13 mouse cellular contexts compared by ENCODE assay signal in the genomic region with DNA sequence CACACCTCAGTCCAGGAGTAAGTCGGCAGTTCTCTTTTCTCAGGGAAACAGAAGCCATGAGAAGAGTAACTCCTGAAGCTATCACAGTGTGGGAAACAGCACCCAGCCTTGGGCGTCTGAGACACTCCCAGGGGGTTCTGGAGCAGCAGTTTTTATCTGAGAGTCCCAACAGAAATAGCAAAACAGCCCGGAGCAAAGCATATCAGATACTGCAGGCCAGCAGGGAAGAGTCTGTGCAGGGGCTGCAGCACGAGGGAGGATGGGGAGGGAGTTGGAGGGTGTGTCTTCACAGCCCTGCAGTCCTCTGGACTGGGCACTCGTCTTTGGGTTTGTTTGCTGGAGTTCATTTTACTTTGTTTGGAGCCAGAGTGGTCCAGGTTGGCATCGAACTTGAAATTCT. TPM values are rescaled to one million over a fixed set of nuclear protein-coding genes. Genes with fewer than 3 reads are reported as not detected.
A peak's percentile ranks its signal among the peaks of the same experiment; 100 is the strongest.
DNase-seq lines count a peak whose midpoint lies in the region; ATAC-seq and TF ChIP-seq lines count a peak whose summit lies in the region.
"Had no signal": no experiment of that assay in that cellular context is flagged by ENCODE, and none has a peak within 500 bp of the region (broad histone marks: within the 10 kb centered on the region; RNA-seq: fewer than 3 reads in every experiment).

No protein-coding gene starts in this region.

- H3K4me3 ChIP-seq in heart, embryonic 16.5 days (ENCODE audit: low read length), result no peak overlapping the region
- H3K4me3 ChIP-seq in G1E (ENCODE audit: low read depth, low read length), result peak overlapping the region; percentile 56; the same call in 1 of the 2 replicates
- no peak overlapping the region for H3K4me3 ChIP-seq in liver, embryonic 13.5 days (replicated peaks)
- H3K4me3 ChIP-seq: forebrain, embryonic 10.5 days; limb, embryonic 13.5 days had no signal

- H3K4me2 ChIP-seq in heart, embryonic 16.5 days (ENCODE audit: low read depth, low read length), result no peak overlapping the region
- peak overlapping the region; percentile 50 for H3K4me2 ChIP-seq in liver, embryonic 13.5 days
- H3K4me2 ChIP-seq: limb, embryonic 13.5 days; midbrain, embryonic 11.5 days had no signal

- peak overlapping the region; percentile 57 for H3K9ac ChIP-seq in heart, embryonic 16.5 days (ENCODE audit: low read length)
- peak overlapping the region; percentile 42; the same call in 1 of the 2 replicates for H3K9ac ChIP-seq in liver, embryonic 13.5 days
- H3K9ac ChIP-seq: limb, embryonic 13.5 days had no signal

- peaks cover 87% of the 10 kb centered on the region for H3K4me1 ChIP-seq in heart, embryonic 16.5 days (ENCODE audit: control insufficient read depth, insufficient read depth, low read length)
- H3K4me1 ChIP-seq in G1E (ENCODE audit: insufficient read depth, low read depth, low read length), result peaks cover 74% of the 10 kb centered on the region
- peaks cover 90% of the 10 kb centered on the region for H3K4me1 ChIP-seq in liver, embryonic 13.5 days (replicated peaks)

- no peak for DNase-seq in heart, adult 9 months (ENCODE audit: low spot score in 2 of 2)
- DNase-seq in G1E (ENCODE audit: low spot score), result no peak
- DNase-seq in Patski (ENCODE audit: low read depth, low spot score), result no peak
- DNase-seq in liver, embryonic 13.5 days, result peak; percentile 67
- DNase-seq in natural killer cell, adult 2 months (ENCODE audit: low spot score in 2 of 2), result no peak
- DNase-seq in embryo, embryonic 10 days (ENCODE audit: low spot score), result no peak
- DNase-seq: lung, postnatal 10 days; right cerebral cortex, adult 18-20 months; thymus, postnatal 25 days had no signal

- H3K36me3 ChIP-seq in heart, embryonic 16.5 days (ENCODE audit: control insufficient read depth, insufficient read depth), result no peaks in the 10 kb centered on the region; the same call in 1 of the 2 replicates
- peaks cover 70% of the 10 kb centered on the region for H3K36me3 ChIP-seq in G1E (replicated peaks)
- H3K36me3 ChIP-seq in liver, embryonic 13.5 days, result peaks cover 12% of the 10 kb centered on the region; the same call in 1 of the 2 replicates

- in situ Hi-C loops in Patski (cut with MboI; ENCODE audit: low pct_unique_long_range_greater_than_20kb), result no loop called here

- H3K27me3 ChIP-seq in heart, embryonic 16.5 days (ENCODE audit: control insufficient read depth, insufficient read depth, low read length), result no peaks in the 10 kb centered on the region
- H3K27me3 ChIP-seq in G1E (ENCODE audit: insufficient read depth, low read length), result no peaks in the 10 kb centered on the region
- H3K27me3 ChIP-seq in Patski, result no peaks in the 10 kb centered on the region
- H3K27me3 ChIP-seq in liver, embryonic 13.5 days, result no peaks in the 10 kb centered on the region
- H3K27me3 ChIP-seq: limb, embryonic 13.5 days had no signal

- TF ChIP-seq CTCF in G1E (IDR thresholded peaks at IDR 0.05; ENCODE audit: low read depth, low read length) (no peak), Patski (IDR thresholded peaks at IDR 0.05) (no peak)

- ATAC-seq in heart, embryonic 16.5 days (replicated peaks; ENCODE audit: extremely low read depth, insufficient read depth, low FRiP score), result no peak
- ATAC-seq in G1E (ENCODE audit: extremely low read depth, insufficient number of reproducible peaks, low FRiP score, poor library complexity, severe bottlenecking) (peak; percentile 71), Patski (peak; percentile 4)
- ATAC-seq in liver, embryonic 13.5 days (ENCODE audit: low read depth), result peak; percentile 89

- POLR2A ChIA-PET in Patski (lab: Charles Lee), result interaction anchor here (1.2 kb wide), 1 partner anchor 11 kb away, joined by 3 read pairs; no protein-coding TSS in a partner anchor

- 35% methylated on average over 6 of the region's 6 CpGs for WGBS in heart, embryonic 16.5 days
- WGBS in liver, embryonic 13.5 days (ENCODE audit: insufficient replicate concordance), result 19% methylated on average over 6 of the region's 6 CpGs

- peak overlapping the region; percentile 86 for H3K27ac ChIP-seq in heart, embryonic 16.5 days (ENCODE audit: low read length)
- H3K27ac ChIP-seq in liver, embryonic 13.5 days, result peak overlapping the region; percentile 79
- H3K27ac ChIP-seq: limb, embryonic 13.5 days had no signal

- CTCF ChIA-PET in Patski (lab: Charles Lee), result interaction anchor here (1.8 kb wide), 1 partner anchor 47 kb away, joined by 4 read pairs; no protein-coding TSS in a partner anchor

- no peaks in the 10 kb centered on the region for H3K9me3 ChIP-seq in heart, embryonic 16.5 days (replicated peaks; ENCODE audit: control insufficient read depth, low read length)
- no peaks in the 10 kb centered on the region for H3K9me3 ChIP-seq in G1E (replicated peaks)
- H3K9me3 ChIP-seq in liver, embryonic 13.5 days (replicated peaks), result no peaks in the 10 kb centered on the region
- H3K9me3 ChIP-seq: forebrain, embryonic 10.5 days; limb, embryonic 13.5 days had no signal

RNA-seq across cellular contexts. Expression of a gene that starts 39.7 kb away (rescaled TPM):
- 6.9 and 7.3 TPM in 2 replicates for polyA plus RNA-seq in heart, embryonic 16.5 days (2015; fragmentation: Nextera tagmentation; extraction: Ambion mirVana)
- 35.6 and 37.6 TPM in 2 replicates for total RNA-seq in G1E (2014; fragmentation: Nextera tagmentation)
- total RNA-seq in G1E (2017), result 9.0 and 9.2 TPM in 2 replicates
- polyA plus RNA-seq in G1E (2012), result 24.1 and 25.2 TPM in 2 replicates
- polyA plus RNA-seq in Patski (2021), result 33.3 TPM
- 1.3 and 1.4 TPM in 2 replicates for polyA plus RNA-seq in liver, embryonic 13.5 days (2015; fragmentation: Nextera tagmentation; extraction: Ambion mirVana)
